Mouse (Mus musculus) hindbrain, embryonic 13.5 days (tissue): ENCODE results near the gene Atp5d. TPM values are rescaled to one million over a fixed set of nuclear protein-coding genes. Genes with fewer than 3 reads are reported as not detected.

Experiments used
- ATAC-seq: fragments of 200-750 bp; cut with Nextera tagmentation; 2 replicates; pipeline ENCODE4 v1.8.0; 2017; ENCODE audit warnings: moderate TSS enrichment; ENCODE audit not compliant: low FRiP score
- H3K27ac ChIP-seq: fragments of 300-500 bp; sonication (generic); 2 replicates; pipeline ENCODE4 v1.5.1; 2015; ENCODE audit warnings: inconsistent platforms, mild to moderate bottlenecking, moderate library complexity
- H3K27me3 ChIP-seq: fragments of 300-500 bp; sonication (generic); 2 replicates; pipeline ENCODE4 v1.6.1; 2015; ENCODE audit warnings: mild to moderate bottlenecking, inconsistent platforms
- H3K36me3 ChIP-seq: fragments of 300-500 bp; sonication (generic); 2 replicates; pipeline ENCODE4 v1.6.1; 2015; ENCODE audit warnings: mild to moderate bottlenecking, inconsistent platforms
- H3K4me1 ChIP-seq: fragments of 300-500 bp; sonication (generic); replicated peaks from 2 replicates; pipeline ENCODE4 v1.6.1; 2015; ENCODE audit warnings: inconsistent platforms
- H3K4me2 ChIP-seq: fragments of 300-500 bp; sonication (generic); 2 replicates; pipeline ENCODE4 v1.6.1; 2015; ENCODE audit warnings: inconsistent platforms, mild to moderate bottlenecking, moderate library complexity
- H3K4me3 ChIP-seq: fragments of 300-500 bp; sonication (generic); 2 replicates; pipeline ENCODE4 v1.5.1; 2015; ENCODE audit warnings: mild to moderate bottlenecking, inconsistent platforms
- H3K9ac ChIP-seq: fragments of 300-500 bp; sonication (generic); 2 replicates; pipeline ENCODE4 v1.6.1; 2015; ENCODE audit warnings: mild to moderate bottlenecking, inconsistent platforms
- H3K9me3 ChIP-seq: fragments of 300-500 bp; sonication (generic); 2 replicates; pipeline ENCODE4 v1.6.1; 2016; ENCODE audit warnings: inconsistent platforms
- WGBS: fragments of 180-500 bp; shearing (Covaris S2); methylation state at CpG from one replicate; pipeline ENCODE4 v1.1.7; 2015; 5-methylcytosine and 5-hydroxymethylcytosine counted together
- polyA plus RNA-seq: library from polyadenylated mRNA; unstranded; fragments of >200 nt; fragmentation: Nextera tagmentation; extraction: Ambion mirVana; gene quantifications from 2 replicates; pipeline ENCODE4 v1.2.1, GENCODE M21; 2015

Atp5d gene
- 434 and 449 TPM in 2 replicates for polyA plus RNA-seq

- Histone ChIP-seq H3K9me3 (no peaks in the 10 kb centered on the region), H3K4me2 (peak within 1 kb of the TSS; percentile 93), H3K4me1 (peaks cover 63% of the 10 kb centered on the region), H3K4me3 (peak within 1 kb of the TSS; percentile 82), H3K36me3 (peaks cover 33% of the 10 kb centered on the region), H3K27me3 (peaks cover 25% of the 10 kb centered on the region), H3K9ac (peak within 1 kb of the TSS; percentile 97), H3K27ac (peak within 1 kb of the TSS; percentile 98)
- 0% methylated on average over 77 of the region's 94 CpGs for WGBS
- peak; percentile 12 for ATAC-seq
Measured at GRCm38 (mm10) chr10:80138553-80139438, at the start of gene Atp5d. Gene Atp5d, plus strand, starts transcription at chr10:80138632.

DNA sequence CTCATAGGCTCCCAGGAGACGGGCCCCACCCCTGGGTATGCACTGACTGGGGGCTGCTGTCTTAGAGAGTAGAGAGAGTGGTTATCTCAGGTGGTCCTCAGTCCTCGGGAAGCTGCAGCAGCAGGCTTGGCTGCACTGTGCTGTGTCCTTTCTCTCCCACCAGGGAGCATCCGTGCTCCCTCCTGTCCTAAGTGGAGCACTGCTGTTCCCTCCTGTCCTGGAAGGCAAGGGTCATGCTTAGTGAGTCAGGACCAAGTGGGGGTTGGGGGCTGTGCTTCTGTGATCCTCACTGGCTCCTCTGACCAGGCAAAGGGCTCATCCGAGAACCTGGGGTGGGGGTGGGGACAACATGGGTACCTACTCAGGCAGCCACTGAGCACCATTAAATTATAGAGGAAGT, 49.3 kb upstream of the Atp5d start:
- no peaks in the 10 kb centered on the region for H3K9me3 ChIP-seq
- no peak overlapping the region for H3K9ac ChIP-seq
- ATAC-seq: no peak
- peaks cover 16% of the 10 kb centered on the region for H3K36me3 ChIP-seq
- 53% methylated on average over 4 of the region's 4 CpGs for WGBS
- no peak overlapping the region for H3K27ac ChIP-seq
- no peaks in the 10 kb centered on the region for H3K27me3 ChIP-seq
- no peak overlapping the region for H3K4me3 ChIP-seq
- H3K4me2 ChIP-seq: no peak overlapping the region
- H3K4me1 ChIP-seq: no peaks in the 10 kb centered on the region

DNA sequence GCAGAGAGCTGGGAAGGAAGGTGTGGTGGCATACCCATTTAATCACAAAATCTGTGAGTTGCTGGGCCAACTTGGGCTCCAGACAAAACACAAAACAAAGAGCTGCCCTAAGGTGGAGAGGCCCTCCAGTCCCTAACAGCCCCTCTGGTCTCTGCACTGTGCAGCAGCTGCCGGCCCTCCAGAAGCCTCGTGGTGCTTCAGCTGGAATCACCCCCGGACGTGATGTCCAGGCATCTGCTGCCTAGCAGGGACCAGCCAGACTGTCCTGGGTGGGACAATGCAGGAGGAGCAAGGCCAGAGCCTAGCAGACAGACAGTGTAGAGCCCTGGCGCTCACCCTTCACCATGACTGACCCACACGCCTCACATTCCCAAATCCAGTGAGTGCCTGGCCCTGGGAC, 46.9 kb upstream of the Atp5d start:
- no peaks in the 10 kb centered on the region for H3K4me1 ChIP-seq
- H3K27me3 ChIP-seq: no peaks in the 10 kb centered on the region
- H3K4me2 ChIP-seq: no peak overlapping the region
- H3K4me3 ChIP-seq: no peak overlapping the region
- H3K27ac ChIP-seq: no peak overlapping the region
- no peak for ATAC-seq
- 0 out of 2 replicates have a peak overlapping the region, but pooled peaks have one; percentile 19 for H3K9ac ChIP-seq
- 95% methylated on average over 6 of the region's 6 CpGs for WGBS
- no peaks in the 10 kb centered on the region; the same call in 1 of the 2 replicates for H3K36me3 ChIP-seq
- H3K9me3 ChIP-seq: no peaks in the 10 kb centered on the region

DNA sequence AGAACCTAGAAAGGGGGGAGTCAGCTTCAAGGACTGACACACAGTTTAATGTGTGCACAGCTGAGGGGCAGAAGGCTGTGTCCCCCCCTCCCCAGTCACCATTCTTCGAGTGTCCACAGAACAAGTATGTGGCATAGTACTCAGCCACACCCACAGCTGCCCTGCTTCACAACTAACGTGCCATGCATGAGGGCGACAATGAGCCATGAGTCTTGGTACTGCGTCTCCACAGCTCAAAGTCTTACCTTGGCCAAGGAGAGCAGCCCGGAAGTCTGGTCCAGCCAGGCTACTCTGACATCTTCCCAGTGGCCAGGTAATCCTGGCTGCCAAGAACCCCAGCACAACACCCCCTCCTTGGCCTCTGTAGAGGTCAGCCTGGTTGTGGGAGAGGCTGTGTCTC, 45.7 kb upstream of the Atp5d start:
- no peak overlapping the region for H3K27ac ChIP-seq
- 81% methylated on average over 5 of the region's 5 CpGs for WGBS
- H3K27me3 ChIP-seq: no peaks in the 10 kb centered on the region
- no peak overlapping the region for H3K4me3 ChIP-seq
- ATAC-seq: no peak
- H3K4me2 ChIP-seq: no peak overlapping the region
- H3K9ac ChIP-seq: peak overlapping the region; percentile 35; the same call in 1 of the 2 replicates
- H3K36me3 ChIP-seq: no peaks in the 10 kb centered on the region; the same call in 1 of the 2 replicates
- H3K4me1 ChIP-seq: peaks cover 7% of the 10 kb centered on the region
- no peaks in the 10 kb centered on the region for H3K9me3 ChIP-seq

GRCm38 (mm10) chr10:80094085-80094484, 44.3 kb upstream of the Atp5d start:
- peaks cover 7% of the 10 kb centered on the region for H3K4me1 ChIP-seq
- H3K4me3 ChIP-seq: no peak overlapping the region
- 93% methylated on average over 6 of the region's 6 CpGs for WGBS
- H3K9ac ChIP-seq: no peak overlapping the region; the same call in none of the 2 replicates
- H3K27me3 ChIP-seq: no peaks in the 10 kb centered on the region
- no peaks in the 10 kb centered on the region for H3K9me3 ChIP-seq
- no peak overlapping the region for H3K4me2 ChIP-seq
- no peaks in the 10 kb centered on the region; the same call in 1 of the 2 replicates for H3K36me3 ChIP-seq
- ATAC-seq: no peak
- H3K27ac ChIP-seq: no peak overlapping the region

DNA sequence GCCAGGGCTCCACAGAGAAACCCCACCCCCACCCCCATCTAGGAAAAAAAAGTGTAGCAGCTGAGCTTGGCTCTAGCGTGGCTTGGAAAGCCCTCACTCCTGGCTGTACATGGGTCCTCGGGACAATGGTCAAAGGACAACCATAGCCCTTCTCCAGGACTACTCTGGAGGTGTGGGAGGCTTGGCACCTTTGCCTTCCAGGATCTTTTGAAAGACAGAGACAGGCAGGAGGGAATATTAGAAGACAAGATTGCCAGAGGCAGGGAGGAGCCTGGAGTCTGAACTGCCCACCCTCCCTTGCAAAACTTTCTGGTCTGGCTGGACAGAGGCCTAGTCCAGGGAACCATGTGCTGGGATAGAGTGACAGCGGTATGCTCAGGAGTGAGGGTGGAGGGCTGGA, 43.7 kb upstream of the Atp5d start:
- no peak overlapping the region for H3K27ac ChIP-seq
- ATAC-seq: no peak
- H3K4me1 ChIP-seq: peaks cover 9% of the 10 kb centered on the region
- no peak overlapping the region; the same call in 1 of the 2 replicates for H3K9ac ChIP-seq
- WGBS: 93% methylated on average over 3 of the region's 3 CpGs
- H3K4me2 ChIP-seq: no peak overlapping the region
- H3K36me3 ChIP-seq: no peaks in the 10 kb centered on the region; the same call in 1 of the 2 replicates
- H3K9me3 ChIP-seq: no peaks in the 10 kb centered on the region
- no peaks in the 10 kb centered on the region for H3K27me3 ChIP-seq
- no peak overlapping the region for H3K4me3 ChIP-seq

GRCm38 (mm10) chr10:80095547-80095946, 42.9 kb upstream of the Atp5d start:
- Histone ChIP-seq H3K4me2 (no peak overlapping the region), H3K36me3 (no peaks in the 10 kb centered on the region; the same call in 1 of the 2 replicates), H3K4me3 (no peak overlapping the region), H3K27ac (no peak overlapping the region), H3K9ac (no peak overlapping the region), H3K27me3 (no peaks in the 10 kb centered on the region), H3K9me3 (no peaks in the 10 kb centered on the region), H3K4me1 (peaks cover 17% of the 10 kb centered on the region)
- no peak for ATAC-seq
- WGBS: 89% methylated on average over 5 of the region's 5 CpGs

- H3K27me3 ChIP-seq: no peaks in the 10 kb centered on the region
- H3K9ac ChIP-seq: peak overlapping the region; percentile 29; the same call in 1 of the 2 replicates
- no peaks in the 10 kb centered on the region; the same call in 1 of the 2 replicates for H3K36me3 ChIP-seq
- peaks cover 33% of the 10 kb centered on the region for H3K4me1 ChIP-seq
- H3K4me3 ChIP-seq: no peak overlapping the region
- WGBS: 26% methylated on average over 6 of the region's 7 CpGs
- H3K4me2 ChIP-seq: no peak overlapping the region
- H3K27ac ChIP-seq: no peak overlapping the region
- no peak for ATAC-seq
- no peaks in the 10 kb centered on the region for H3K9me3 ChIP-seq
Measured at GRCm38 (mm10) chr10:80097275-80097674, 41.2 kb upstream of the Atp5d start.

GRCm38 (mm10) chr10:80098630-80099029, 39.8 kb upstream of the Atp5d start:
- no peak overlapping the region for H3K27ac ChIP-seq
- no peak for ATAC-seq
- H3K36me3 ChIP-seq: no peaks in the 10 kb centered on the region; the same call in 1 of the 2 replicates
- H3K9me3 ChIP-seq: no peaks in the 10 kb centered on the region
- no peaks in the 10 kb centered on the region for H3K27me3 ChIP-seq
- WGBS: 92% methylated on average over 5 of the region's 5 CpGs
- peaks cover 37% of the 10 kb centered on the region for H3K4me1 ChIP-seq
- no peak overlapping the region for H3K4me2 ChIP-seq
- no peak overlapping the region for H3K4me3 ChIP-seq
- no peak overlapping the region for H3K9ac ChIP-seq

DNA sequence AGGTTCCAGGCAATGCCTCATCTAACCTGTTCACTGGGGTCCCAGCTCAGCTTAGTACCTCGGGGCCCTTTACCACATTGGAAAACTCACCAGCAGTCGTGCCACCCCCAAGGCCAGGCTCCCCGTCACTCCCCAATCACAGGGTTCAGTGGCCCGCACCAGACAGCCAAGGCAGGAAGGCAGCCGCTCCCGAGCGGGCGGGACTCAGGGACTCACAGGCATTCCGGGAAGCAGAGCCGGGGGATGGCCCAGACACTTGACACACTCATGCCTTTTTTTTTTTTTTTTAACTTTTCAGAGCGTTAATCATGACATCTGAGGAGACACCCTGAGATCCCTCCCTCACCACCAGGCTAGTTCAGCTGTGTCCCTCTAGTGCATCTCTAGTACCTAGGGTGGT, 37.5 kb upstream of the Atp5d start:
- H3K9ac ChIP-seq: peak overlapping the region; percentile 93
- WGBS: 66% methylated on average over 11 of the region's 11 CpGs
- H3K9me3 ChIP-seq: no peaks in the 10 kb centered on the region
- peaks cover 37% of the 10 kb centered on the region for H3K4me1 ChIP-seq
- no peaks in the 10 kb centered on the region for H3K27me3 ChIP-seq
- H3K27ac ChIP-seq: no peak overlapping the region
- H3K4me2 ChIP-seq: peak overlapping the region; percentile 92
- no peak for ATAC-seq
- 0 out of 2 replicates have a peak overlapping the region, but pooled peaks have one; percentile 89 for H3K4me3 ChIP-seq
- no peaks in the 10 kb centered on the region; the same call in 1 of the 2 replicates for H3K36me3 ChIP-seq

- peak overlapping the region; percentile 89 for H3K4me3 ChIP-seq
- peak; percentile 83 for ATAC-seq
- WGBS: 1% methylated on average over 59 of the region's 59 CpGs
- H3K4me2 ChIP-seq: peak overlapping the region; percentile 92
- no peaks in the 10 kb centered on the region for H3K9me3 ChIP-seq
- H3K27ac ChIP-seq: peak overlapping the region; percentile 77
- peaks cover 33% of the 10 kb centered on the region for H3K4me1 ChIP-seq
- H3K27me3 ChIP-seq: no peaks in the 10 kb centered on the region
- H3K9ac ChIP-seq: peak overlapping the region; percentile 93
- no peaks in the 10 kb centered on the region for H3K36me3 ChIP-seq
Measured at GRCm38 (mm10) chr10:80102216-80102915, 36.1 kb upstream of the Atp5d start.

DNA sequence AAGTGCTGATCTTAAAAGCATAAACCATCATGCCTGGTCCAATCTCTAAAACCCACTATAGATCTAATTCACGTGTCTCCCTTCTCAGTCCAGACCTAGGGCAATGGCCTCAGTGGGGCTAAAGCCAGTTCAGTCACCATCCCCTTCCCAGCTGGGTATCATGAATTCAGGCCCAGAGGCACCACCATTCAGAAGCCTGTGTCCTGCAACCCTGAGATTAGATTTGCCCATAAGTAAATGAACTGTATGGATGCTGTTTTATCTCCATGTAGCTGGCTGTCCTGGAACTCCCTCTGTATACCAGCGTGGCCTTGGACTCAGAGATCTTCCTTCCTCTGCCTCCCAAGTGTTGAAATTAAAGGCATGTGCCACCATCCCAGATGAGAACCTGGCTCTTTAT, 35.4 kb upstream of the Atp5d start:
- Histone ChIP-seq H3K9me3 (no peaks in the 10 kb centered on the region), H3K9ac (peak overlapping the region; percentile 93; the same call in 1 of the 2 replicates), H3K36me3 (no peaks in the 10 kb centered on the region), H3K4me1 (peaks cover 30% of the 10 kb centered on the region), H3K27me3 (no peaks in the 10 kb centered on the region), H3K4me3 (peak overlapping the region; percentile 89; the same call in 1 of the 2 replicates), H3K4me2 (peak overlapping the region; percentile 92; the same call in 1 of the 2 replicates), H3K27ac (peak overlapping the region; percentile 77)
- ATAC-seq: no peak
- WGBS: 78% methylated on average over 2 of the region's 2 CpGs
